Mouse (Mus musculus): Measurements from ENCODE around the gene Agpat1. TPM values are rescaled to one million over a fixed set of nuclear protein-coding genes. Genes with fewer than 3 reads are reported as not detected.
A peak's percentile ranks its signal among the peaks of the same experiment; 100 is the strongest.

Gene Agpat1
- polyA plus RNA-seq, 1 experiment: 236 TPM

GRCm38 (mm10) chr17:34653746-34654285 lies 49.8 kb downstream of the Agpat1 start:
- no peak overlapping the region for H3K4me3 ChIP-seq (ENCODE audit: insufficient read depth, low read length)
- H3K4me1 ChIP-seq (ENCODE audit: control insufficient read depth, insufficient read depth, low read length): no peaks in the 10 kb centered on the region
- peak; percentile 65 for TF ChIP-seq CTCF (IDR thresholded peaks at IDR 0.05; ENCODE audit: extremely low read depth, insufficient read depth, low read length)
- TF ChIP-seq POLR2A (IDR thresholded peaks at IDR 0.05; ENCODE audit: extremely low read depth, insufficient read depth, low read length): no peak
- H3K27ac ChIP-seq (ENCODE audit: insufficient read depth, low read length): no peak overlapping the region

GRCm38 (mm10) chr17:34654392-34654791 lies 50.3 kb downstream of the Agpat1 start:
- Histone ChIP-seq H3K4me1 (ENCODE audit: control insufficient read depth, insufficient read depth, low read length) (no peaks in the 10 kb centered on the region), H3K27ac (ENCODE audit: insufficient read depth, low read length) (no peak overlapping the region), H3K4me3 (ENCODE audit: insufficient read depth, low read length) (no peak overlapping the region)
- TF ChIP-seq POLR2A (IDR thresholded peaks at IDR 0.05; ENCODE audit: extremely low read depth, insufficient read depth, low read length): no peak
- no peak for TF ChIP-seq CTCF (IDR thresholded peaks at IDR 0.05; ENCODE audit: extremely low read depth, insufficient read depth, low read length)

- TF ChIP-seq POLR2A (IDR thresholded peaks at IDR 0.05; ENCODE audit: extremely low read depth, insufficient read depth, low read length): no peak
- TF ChIP-seq CTCF (IDR thresholded peaks at IDR 0.05; ENCODE audit: extremely low read depth, insufficient read depth, low read length): no peak
- no peak overlapping the region for H3K4me3 ChIP-seq (ENCODE audit: insufficient read depth, low read length)
- no peaks in the 10 kb centered on the region for H3K4me1 ChIP-seq (ENCODE audit: control insufficient read depth, insufficient read depth, low read length)
- H3K27ac ChIP-seq (ENCODE audit: insufficient read depth, low read length): no peak overlapping the region
These were observed 51.1 kb downstream of the Agpat1 start for GRCm38 (mm10) chr17:34655160-34655559.

DNA sequence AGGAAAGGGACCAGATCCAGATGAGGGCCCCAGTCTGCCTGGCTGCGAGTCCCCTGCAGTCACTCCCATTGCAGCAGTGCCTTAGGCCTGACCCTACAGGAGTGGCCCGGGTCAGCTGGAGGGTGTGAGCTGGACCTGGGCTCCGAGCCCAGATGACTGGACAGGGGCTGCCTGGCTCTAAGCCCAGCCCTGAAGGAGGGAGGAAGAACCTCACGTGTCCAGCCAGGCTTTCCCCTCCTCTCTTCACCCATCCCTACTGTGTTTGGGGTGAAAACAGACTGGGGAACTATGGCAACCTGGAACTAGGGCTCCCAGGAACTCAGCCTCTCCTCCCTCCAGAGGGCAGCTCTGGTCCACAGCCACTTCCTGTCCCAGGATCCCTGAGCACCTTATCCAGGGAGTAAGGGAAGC lies 51.5 kb downstream of the Agpat1 start:
- Histone ChIP-seq H3K27ac (ENCODE audit: insufficient read depth, low read length) (no peak overlapping the region), H3K4me1 (ENCODE audit: control insufficient read depth, insufficient read depth, low read length) (no peaks in the 10 kb centered on the region), H3K4me3 (ENCODE audit: insufficient read depth, low read length) (no peak overlapping the region)
- TF ChIP-seq CTCF (IDR thresholded peaks at IDR 0.05; ENCODE audit: extremely low read depth, insufficient read depth, low read length) (0 out of 2 replicates have a peak, but pooled peaks have one; percentile 10), POLR2A (IDR thresholded peaks at IDR 0.05; ENCODE audit: extremely low read depth, insufficient read depth, low read length) (no peak)

DNA sequence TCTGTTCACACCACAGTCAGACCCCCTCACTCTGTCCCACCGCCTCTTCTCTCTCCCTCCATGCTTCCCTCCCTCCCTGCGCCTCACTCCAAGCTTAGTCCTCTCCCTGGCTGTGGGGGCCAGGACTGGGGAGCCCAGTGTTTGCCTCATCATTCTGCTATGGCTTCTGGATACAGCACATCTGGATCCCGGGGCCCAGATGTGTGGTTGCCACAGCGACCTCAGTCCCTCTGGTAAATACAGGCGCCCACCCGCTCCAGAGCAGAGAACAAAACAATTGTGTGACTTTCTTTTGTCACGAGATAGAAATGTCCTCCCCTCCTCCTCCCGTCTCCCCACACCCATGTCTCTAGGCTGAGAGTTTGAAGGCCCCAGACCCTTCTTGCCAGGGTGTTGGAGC lies 52.6 kb downstream of the Agpat1 start:
- no peaks in the 10 kb centered on the region for H3K4me1 ChIP-seq (ENCODE audit: control insufficient read depth, insufficient read depth, low read length)
- no peak overlapping the region for H3K27ac ChIP-seq (ENCODE audit: insufficient read depth, low read length)
- no peak for TF ChIP-seq POLR2A (IDR thresholded peaks at IDR 0.05; ENCODE audit: extremely low read depth, insufficient read depth, low read length)
- H3K4me3 ChIP-seq (ENCODE audit: insufficient read depth, low read length): no peak overlapping the region

DNA sequence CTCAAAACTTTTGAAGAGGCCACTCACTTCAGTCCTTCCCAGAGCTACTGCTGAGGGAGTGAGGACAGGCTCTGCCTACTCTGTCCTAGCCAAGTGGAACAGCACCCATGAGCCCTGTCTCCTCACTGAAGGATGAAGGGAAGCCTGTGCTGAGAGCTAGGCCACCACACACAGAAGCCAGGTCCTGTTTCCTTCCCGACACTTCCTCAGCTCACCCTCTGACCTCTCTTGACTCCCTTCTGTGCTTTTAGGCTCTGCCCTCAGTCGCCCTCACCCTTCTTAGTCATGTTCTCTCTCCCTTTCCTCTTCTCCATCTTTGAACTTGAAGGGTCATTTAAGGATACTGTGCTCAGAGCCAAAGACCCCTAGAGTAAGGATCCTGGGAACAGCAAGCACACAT lies 53.2 kb downstream of the Agpat1 start:
- TF ChIP-seq POLR2A (IDR thresholded peaks at IDR 0.05; ENCODE audit: extremely low read depth, insufficient read depth, low read length): no peak
- no peak for TF ChIP-seq CTCF (IDR thresholded peaks at IDR 0.05; ENCODE audit: extremely low read depth, insufficient read depth, low read length)
- H3K27ac ChIP-seq (ENCODE audit: insufficient read depth, low read length): no peak overlapping the region
- no peak overlapping the region for H3K4me3 ChIP-seq (ENCODE audit: insufficient read depth, low read length)
- no peaks in the 10 kb centered on the region for H3K4me1 ChIP-seq (ENCODE audit: control insufficient read depth, insufficient read depth, low read length)

- TF ChIP-seq CTCF (IDR thresholded peaks at IDR 0.05; ENCODE audit: extremely low read depth, insufficient read depth, low read length): no peak
- no peak for TF ChIP-seq POLR2A (IDR thresholded peaks at IDR 0.05; ENCODE audit: extremely low read depth, insufficient read depth, low read length)
- Histone ChIP-seq H3K27ac (ENCODE audit: insufficient read depth, low read length) (no peak overlapping the region), H3K4me3 (ENCODE audit: insufficient read depth, low read length) (no peak overlapping the region), H3K4me1 (ENCODE audit: control insufficient read depth, insufficient read depth, low read length) (no peaks in the 10 kb centered on the region)
These were observed 54.1 kb downstream of the Agpat1 start for GRCm38 (mm10) chr17:34658145-34658544.

DNA sequence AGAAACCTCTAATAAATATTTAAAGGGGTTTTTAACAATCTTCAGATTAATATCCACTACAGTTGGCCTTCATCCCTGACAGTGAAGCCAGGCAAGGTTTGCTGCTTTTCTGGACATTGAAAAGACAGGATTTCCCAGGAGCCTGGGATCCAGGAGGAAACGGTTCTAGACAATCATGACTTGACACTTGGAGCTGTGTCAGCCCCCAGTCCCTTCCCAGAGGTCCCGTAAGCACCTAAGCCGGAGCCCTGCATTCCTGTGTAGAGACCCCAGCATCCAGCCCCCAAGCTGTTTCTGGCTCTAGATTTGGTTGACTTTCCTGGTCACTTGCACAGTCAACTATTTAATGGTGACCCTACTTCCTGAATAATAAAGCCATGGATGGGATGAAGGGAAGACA lies 54.5 kb downstream of the Agpat1 start:
- Histone ChIP-seq H3K4me3 (ENCODE audit: insufficient read depth, low read length) (no peak overlapping the region), H3K4me1 (ENCODE audit: control insufficient read depth, insufficient read depth, low read length) (no peaks in the 10 kb centered on the region), H3K27ac (ENCODE audit: insufficient read depth, low read length) (no peak overlapping the region)
- TF ChIP-seq CTCF (IDR thresholded peaks at IDR 0.05; ENCODE audit: extremely low read depth, insufficient read depth, low read length): no peak
- no peak for TF ChIP-seq POLR2A (IDR thresholded peaks at IDR 0.05; ENCODE audit: extremely low read depth, insufficient read depth, low read length)

- H3K27ac ChIP-seq (ENCODE audit: insufficient read depth, low read length): no peak overlapping the region
- H3K4me3 ChIP-seq (ENCODE audit: insufficient read depth, low read length): no peak overlapping the region
- no peaks in the 10 kb centered on the region for H3K4me1 ChIP-seq (ENCODE audit: control insufficient read depth, insufficient read depth, low read length)
- TF ChIP-seq POLR2A (IDR thresholded peaks at IDR 0.05; ENCODE audit: extremely low read depth, insufficient read depth, low read length) (no peak), CTCF (IDR thresholded peaks at IDR 0.05; ENCODE audit: extremely low read depth, insufficient read depth, low read length) (no peak)
These were observed 55.3 kb downstream of the Agpat1 start for GRCm38 (mm10) chr17:34659181-34659896.

DNA sequence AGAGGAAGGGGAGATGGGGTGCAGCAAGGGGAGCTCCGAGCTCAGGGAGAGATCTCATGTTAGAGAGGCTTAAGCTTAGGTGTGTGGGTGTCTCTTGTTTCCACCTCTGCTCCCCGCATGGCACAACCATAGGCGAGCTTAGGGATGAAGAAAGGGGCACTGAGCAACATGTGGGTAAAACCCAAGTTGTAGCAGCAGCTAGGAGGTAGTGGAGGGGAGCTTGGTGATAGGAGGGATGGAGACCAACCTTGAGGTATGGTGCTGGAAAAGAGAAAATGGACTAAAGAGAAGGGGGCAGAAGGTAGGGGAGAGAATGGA lies 55.8 kb downstream of the Agpat1 start:
- TF ChIP-seq POLR2A (IDR thresholded peaks at IDR 0.05; ENCODE audit: extremely low read depth, insufficient read depth, low read length) (no peak), CTCF (IDR thresholded peaks at IDR 0.05; ENCODE audit: extremely low read depth, insufficient read depth, low read length) (no peak)
- no peak overlapping the region for H3K27ac ChIP-seq (ENCODE audit: insufficient read depth, low read length)
- no peaks in the 10 kb centered on the region for H3K4me1 ChIP-seq (ENCODE audit: control insufficient read depth, insufficient read depth, low read length)

More for the DNA sequence above, 55.8 kb downstream of the Agpat1 start:
- no peak overlapping the region for H3K4me3 ChIP-seq (ENCODE audit: insufficient read depth, low read length)

Data from cortical plate, adult 2 months (tissue).